Mouse (Mus musculus): ENCODE measurements around the gene Nipal3.

DNA sequence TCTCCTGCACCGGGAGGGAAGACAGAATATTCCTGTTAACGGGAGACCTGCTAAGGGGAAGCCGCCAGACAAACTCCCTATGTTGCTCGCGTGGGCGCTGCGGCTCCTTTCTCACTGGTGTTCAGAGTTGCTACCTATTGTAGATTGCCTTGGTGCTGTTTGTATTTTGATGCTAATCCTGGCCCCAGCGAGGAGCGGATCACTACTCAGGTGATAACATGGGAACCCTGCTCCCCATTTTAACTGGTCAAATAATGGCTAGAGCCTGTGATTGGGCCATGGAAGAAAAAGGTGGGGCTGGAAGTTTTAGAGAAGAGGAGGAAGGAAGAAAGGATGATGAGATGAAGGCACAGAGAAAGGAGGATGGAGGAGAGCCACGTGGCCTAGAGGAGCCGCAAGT is 74.4 kb downstream of the Nipal3 start:
- TF ChIP-seq CTCF (IDR thresholded peaks at IDR 0.05; ENCODE audit: extremely low read depth, insufficient read depth, insufficient read length, insufficient replicate concordance) (no peak), POLR2A (IDR thresholded peaks at IDR 0.05; ENCODE audit: low read depth, low read length) (no peak)

Data from spleen, adult 2 months (tissue).